Mouse (Mus musculus) intestine, postnatal 0 days (tissue): Measurements from ENCODE around the gene Zzz3. TPM values are rescaled to one million over a fixed set of nuclear protein-coding genes. Genes with fewer than 3 reads are reported as not detected.

Experiments
- ATAC-seq: fragments of 200-750 bp; cut with Nextera tagmentation; 2 replicates; pipeline ENCODE4 v1.8.0; 2017; ENCODE audit warnings: mild to moderate bottlenecking, moderate TSS enrichment, moderate library complexity
- H3K27ac ChIP-seq: fragments of 300-500 bp; sonication (generic); 2 replicates; pipeline ENCODE4 v1.5.1; 2014; ENCODE audit warnings: mild to moderate bottlenecking, low read depth, low read length, moderate library complexity
- H3K27me3 ChIP-seq: fragments of 300-500 bp; sonication (generic); replicated peaks from 2 replicates; pipeline ENCODE4 v1.6.1; 2014; ENCODE audit warnings: low read length, mixed read lengths; ENCODE audit not compliant: control insufficient read depth, insufficient read depth
- H3K36me3 ChIP-seq: fragments of 300-500 bp; sonication (generic); 2 replicates; pipeline ENCODE4 v1.6.1; 2014; ENCODE audit warnings: mild to moderate bottlenecking, moderate library complexity; ENCODE audit not compliant: control insufficient read depth, insufficient read depth
- H3K4me1 ChIP-seq: fragments of 300-500 bp; sonication (generic); replicated peaks from 2 replicates; pipeline ENCODE4 v1.6.1; 2014; ENCODE audit warnings: antibody characterized with exemption, low read length, mixed read lengths; ENCODE audit not compliant: control insufficient read depth, insufficient read depth
- H3K4me2 ChIP-seq: fragments of 300-500 bp; sonication (generic); replicated peaks from 2 replicates; pipeline ENCODE4 v1.6.1; 2014; ENCODE audit warnings: low read depth, mild to moderate bottlenecking, moderate library complexity
- H3K4me3 ChIP-seq: fragments of 300-500 bp; sonication (generic); 2 replicates; pipeline ENCODE4 v1.5.1; 2014; ENCODE audit warnings: low read depth, low read length
- H3K9ac ChIP-seq: fragments of 300-500 bp; sonication (generic); 2 replicates; pipeline ENCODE4 v1.6.1; 2014; ENCODE audit warnings: mild to moderate bottlenecking, low read depth, low read length
- H3K9me3 ChIP-seq: fragments of 300-500 bp; sonication (generic); 2 replicates; pipeline ENCODE4 v1.6.1; 2016; ENCODE audit warnings: mixed run types; ENCODE audit not compliant: control insufficient read depth
- CTCF ChIP-seq: sonication (generic); IDR thresholded peaks from 2 replicates; pipeline ENCODE4 v1.5.1; 2016; ENCODE audit warnings: low read depth, mild to moderate bottlenecking, control low read depth, antibody characterized with exemption, moderate library complexity
- WGBS: fragments of 180-500 bp; shearing (Covaris S2); extraction: QIAGEN DNeasy Blood & Tissue Kit; methylation state at CpG from one replicate; pipeline ENCODE4 v1.1.7; 2014; 5-methylcytosine and 5-hydroxymethylcytosine counted together
- polyA plus RNA-seq: library from polyadenylated mRNA; unstranded; fragments of >200 nt; fragmentation: Nextera tagmentation; extraction: Ambion mirVana; gene quantifications from 2 replicates; pipeline ENCODE4 v1.2.1, GENCODE M21; 2015

Gene Zzz3
- polyA plus RNA-seq, 1 experiment from 2014 or later = 19.6 TPM

DNA sequence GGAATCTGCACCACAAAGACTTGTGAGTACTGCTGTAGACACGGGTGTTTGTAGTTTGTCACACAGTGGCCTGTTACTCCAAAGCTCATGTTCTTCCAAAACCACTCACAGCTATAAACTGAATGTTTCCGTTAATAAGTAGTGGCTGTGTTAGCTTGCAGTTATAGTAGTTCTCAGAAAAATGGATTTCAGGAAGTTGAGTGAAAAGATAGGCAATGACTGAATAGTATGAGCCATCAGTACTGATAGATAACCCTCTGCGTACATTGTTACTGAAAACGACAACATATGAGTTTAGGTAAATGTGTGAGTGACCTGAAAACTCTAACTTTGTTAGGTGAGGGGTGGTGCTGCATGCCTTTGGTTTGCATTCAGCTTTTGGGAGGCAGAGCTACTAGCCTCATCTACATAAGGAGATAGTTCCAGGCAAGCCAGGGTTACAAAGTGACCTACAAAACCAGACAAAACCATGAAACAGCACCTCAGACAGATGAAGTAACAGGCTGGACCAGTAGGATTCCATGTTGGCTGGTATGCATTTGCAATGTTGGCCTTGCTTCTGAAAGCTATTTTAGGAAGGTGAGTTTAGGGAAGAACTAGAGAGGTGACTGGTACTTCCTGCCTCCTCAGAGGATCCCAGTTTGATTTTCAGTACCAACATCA, 10.8 kb downstream of the Zzz3 start:
- no peak overlapping the region for H3K27ac ChIP-seq
- no peaks in the 10 kb centered on the region for H3K9me3 ChIP-seq
- H3K9ac ChIP-seq = no peak overlapping the region
- no peaks in the 10 kb centered on the region for H3K36me3 ChIP-seq
- H3K4me3 ChIP-seq = no peak overlapping the region
- H3K27me3 ChIP-seq = no peaks in the 10 kb centered on the region
- 32% methylated on average over 4 of the region's 4 CpGs for WGBS
- H3K4me1 ChIP-seq = peaks cover 4% of the 10 kb centered on the region
- no peak for ATAC-seq
- TF ChIP-seq CTCF = no peak
- H3K4me2 ChIP-seq = no peak overlapping the region

DNA sequence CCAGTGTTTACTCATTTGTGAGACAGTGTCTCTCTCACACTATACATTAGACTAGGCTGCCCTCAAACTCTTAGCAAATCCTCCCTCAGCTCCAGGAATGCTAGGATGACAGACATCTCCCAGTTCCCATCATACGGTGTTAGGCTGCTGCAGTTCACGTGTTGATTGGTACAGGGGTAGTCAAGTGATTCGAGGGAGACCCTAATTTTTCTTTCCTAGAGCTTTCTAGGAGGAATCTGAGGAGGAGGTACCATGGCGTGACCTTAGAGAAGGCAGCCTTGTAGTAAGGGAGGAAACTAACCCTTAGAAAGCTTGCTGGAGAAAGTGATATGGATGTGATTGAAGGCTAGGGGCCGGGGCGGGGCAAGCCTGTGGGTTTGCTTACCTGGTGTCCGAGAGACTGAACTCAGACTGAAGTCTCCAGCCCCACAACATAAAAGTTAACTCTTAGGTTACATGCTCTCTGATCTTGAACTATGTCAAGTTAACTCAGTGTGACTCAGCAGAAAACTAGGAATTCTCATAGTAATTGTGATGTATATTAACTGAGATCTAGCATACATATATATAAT, 15.8 kb downstream of the Zzz3 start:
- H3K4me2 ChIP-seq = no peak overlapping the region
- ATAC-seq = no peak
- 62% methylated on average over 7 of the region's 7 CpGs for WGBS

DNA sequence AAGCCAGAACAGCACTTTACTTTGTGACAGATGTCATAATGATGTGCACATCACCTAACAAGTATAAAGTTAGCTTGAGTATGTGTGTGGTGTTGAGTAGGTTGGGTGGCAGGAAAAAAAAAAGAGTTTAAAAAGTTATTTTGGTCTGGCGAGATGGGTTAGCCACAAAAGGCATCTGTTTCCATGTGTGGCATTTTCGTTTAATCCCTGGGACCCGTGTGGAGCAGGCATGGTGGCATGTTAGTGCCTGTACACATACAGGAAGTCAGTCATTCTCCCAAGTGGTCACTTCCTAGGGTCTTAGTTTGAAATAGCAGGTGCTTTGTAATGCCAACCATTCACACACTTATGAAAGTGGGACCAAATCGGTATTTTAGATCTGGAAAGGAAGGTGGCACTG, 17.1 kb downstream of the Zzz3 start:
- H3K4me1 ChIP-seq = no peaks in the 10 kb centered on the region; the same call in none of the 2 replicates
- no peak overlapping the region for H3K4me2 ChIP-seq
- H3K9me3 ChIP-seq = no peaks in the 10 kb centered on the region
- H3K36me3 ChIP-seq = no peaks in the 10 kb centered on the region
- no peak overlapping the region for H3K27ac ChIP-seq
- no peak overlapping the region for H3K4me3 ChIP-seq
- WGBS = 79% methylated on average over 4 of the region's 4 CpGs
- H3K27me3 ChIP-seq = no peaks in the 10 kb centered on the region
- TF ChIP-seq CTCF = no peak
- H3K9ac ChIP-seq = no peak overlapping the region
- ATAC-seq = no peak

More for the DNA sequence above, 15.8 kb downstream of the Zzz3 start:
- no peaks in the 10 kb centered on the region for H3K9me3 ChIP-seq
- no peaks in the 10 kb centered on the region for H3K36me3 ChIP-seq
- H3K4me1 ChIP-seq = no peaks in the 10 kb centered on the region; the same call in none of the 2 replicates
- H3K27ac ChIP-seq = no peak overlapping the region
- TF ChIP-seq CTCF = no peak
- no peak overlapping the region for H3K9ac ChIP-seq
- H3K4me3 ChIP-seq = no peak overlapping the region
- no peaks in the 10 kb centered on the region for H3K27me3 ChIP-seq

DNA sequence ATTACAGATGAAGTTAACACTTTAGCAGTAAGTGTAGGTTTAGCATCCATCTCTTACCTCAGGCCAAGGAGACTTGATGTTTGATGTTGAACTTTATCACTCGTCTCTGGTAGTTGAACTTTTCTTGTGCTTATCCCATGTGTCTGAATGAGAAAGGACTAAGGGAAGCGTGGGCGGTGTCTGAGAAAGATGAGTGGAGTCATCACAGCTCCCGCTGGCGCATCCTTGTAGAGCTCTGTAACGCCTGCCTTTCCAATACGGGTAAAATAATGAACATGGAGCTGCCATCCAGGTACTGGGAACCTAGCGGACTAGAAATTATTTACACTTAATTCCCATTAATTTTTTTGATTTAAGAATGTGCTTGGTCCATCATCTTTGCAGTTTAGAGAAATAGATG, 33.7 kb downstream of the Zzz3 start:
- TF ChIP-seq CTCF = no peak
- Histone ChIP-seq H3K27me3 (no peaks in the 10 kb centered on the region), H3K36me3 (peaks cover 22% of the 10 kb centered on the region), H3K4me3 (no peak overlapping the region), H3K27ac (no peak overlapping the region), H3K9me3 (no peaks in the 10 kb centered on the region), H3K4me1 (no peaks in the 10 kb centered on the region), H3K9ac (no peak overlapping the region), H3K4me2 (no peak overlapping the region)
- 92% methylated on average over 8 of the region's 8 CpGs for WGBS
- ATAC-seq = no peak

DNA sequence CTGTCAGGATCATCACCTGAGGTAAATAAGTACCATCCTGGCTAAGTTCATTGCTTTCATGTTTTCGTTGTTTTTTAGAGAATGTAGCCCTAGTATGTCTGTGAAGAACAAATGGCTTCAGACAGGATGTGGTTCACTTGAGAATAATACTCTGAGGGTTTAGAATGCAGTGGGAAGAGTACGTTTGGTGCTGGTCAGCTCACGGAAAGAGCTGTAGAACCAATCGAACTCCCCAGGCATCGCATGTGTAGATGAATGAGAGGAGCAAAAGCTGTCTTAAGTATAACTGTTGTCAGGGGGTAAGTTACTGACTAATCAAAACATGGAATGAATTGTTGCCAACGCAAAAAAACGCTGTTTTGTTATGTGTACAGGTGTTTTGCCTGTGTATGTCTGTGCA, 37.4 kb downstream of the Zzz3 start:
- ATAC-seq = no peak
- WGBS = 93% methylated on average over 7 of the region's 7 CpGs
- Histone ChIP-seq H3K27me3 (no peaks in the 10 kb centered on the region), H3K27ac (no peak overlapping the region), H3K9ac (no peak overlapping the region), H3K9me3 (no peaks in the 10 kb centered on the region), H3K4me3 (no peak overlapping the region), H3K36me3 (peaks cover 14% of the 10 kb centered on the region), H3K4me1 (no peaks in the 10 kb centered on the region), H3K4me2 (no peak overlapping the region)
- no peak for TF ChIP-seq CTCF

DNA sequence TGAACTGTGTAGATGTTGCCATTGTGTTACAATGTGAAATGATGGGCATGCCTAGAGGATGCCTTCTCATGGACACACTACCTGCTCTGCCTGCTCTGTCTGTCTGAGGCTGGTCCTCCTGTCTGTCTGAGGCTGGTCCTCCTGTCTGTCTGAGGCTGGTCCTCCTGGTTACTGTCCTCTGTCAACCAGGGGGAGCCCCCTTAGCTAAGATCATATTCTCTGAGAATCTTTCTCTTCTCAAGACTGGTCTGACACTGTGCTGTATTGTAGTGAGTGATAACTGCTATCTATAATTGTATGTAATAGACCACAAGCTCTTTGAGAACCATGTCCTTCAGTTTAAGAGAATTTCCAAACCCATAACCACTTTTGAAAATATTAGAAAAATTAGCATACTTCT, 40.3 kb downstream of the Zzz3 start:
- Histone ChIP-seq H3K4me1 (no peaks in the 10 kb centered on the region), H3K36me3 (no peaks in the 10 kb centered on the region; the same call in 1 of the 2 replicates), H3K9me3 (no peaks in the 10 kb centered on the region), H3K27ac (no peak overlapping the region), H3K4me3 (no peak overlapping the region), H3K4me2 (no peak overlapping the region), H3K9ac (no peak overlapping the region), H3K27me3 (no peaks in the 10 kb centered on the region)
- TF ChIP-seq CTCF = no peak
- no peak for ATAC-seq

DNA sequence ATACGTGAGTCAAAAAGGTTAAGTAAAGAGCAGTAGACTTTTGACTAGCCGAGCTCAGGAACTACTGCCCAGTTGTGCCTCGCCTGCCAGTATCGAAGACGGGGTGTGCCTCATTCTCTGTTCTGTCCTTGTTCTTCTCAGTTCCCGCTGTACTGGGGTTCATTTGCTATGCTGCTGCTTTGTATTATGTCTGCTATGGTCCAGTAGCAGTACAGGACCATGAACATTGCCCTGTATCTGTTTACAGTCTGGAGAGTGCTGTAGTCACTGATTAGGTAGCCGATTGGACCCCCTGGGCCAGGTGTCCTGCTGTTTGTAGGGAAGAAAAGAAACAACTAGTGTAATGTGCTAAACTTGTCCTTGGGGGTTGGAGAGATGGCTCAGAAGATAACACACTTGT, 42.8 kb downstream of the Zzz3 start:
- ATAC-seq = no peak

More for the DNA sequence above, 42.8 kb downstream of the Zzz3 start:
- TF ChIP-seq CTCF = no peak
- no peaks in the 10 kb centered on the region for H3K36me3 ChIP-seq
- no peak overlapping the region for H3K4me2 ChIP-seq
- no peak overlapping the region for H3K27ac ChIP-seq
- no peak overlapping the region for H3K9ac ChIP-seq
- no peaks in the 10 kb centered on the region for H3K9me3 ChIP-seq
- H3K4me1 ChIP-seq = no peaks in the 10 kb centered on the region
- H3K4me3 ChIP-seq = no peak overlapping the region
- WGBS = 88% methylated on average over 7 of the region's 7 CpGs
- no peaks in the 10 kb centered on the region for H3K27me3 ChIP-seq
